In the genomic region with DNA sequence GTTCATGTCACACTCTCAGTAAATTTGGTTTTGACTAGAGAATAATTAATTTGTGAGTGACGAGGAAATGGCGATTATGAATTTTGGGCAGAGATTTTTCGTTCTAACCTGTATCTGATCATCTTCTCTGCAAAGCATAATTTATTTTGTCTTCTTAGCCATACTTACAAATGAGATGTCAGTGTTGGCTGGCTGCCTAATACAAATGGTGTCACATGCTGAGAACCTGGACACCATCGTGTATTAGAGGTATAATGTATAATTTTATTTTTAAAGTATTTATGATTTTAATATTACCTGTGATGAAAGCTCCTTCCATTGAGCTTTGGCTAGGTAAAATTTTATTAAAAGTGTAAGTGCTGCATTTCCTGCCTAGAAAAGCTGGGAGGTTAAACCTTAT, we compare ENCODE assay signal across 12 mouse cellular contexts.
"Had no signal": no experiment of that assay in that cellular context is flagged by ENCODE, and none has a peak within 500 bp of the region (broad histone marks: within the 10 kb centered on the region; RNA-seq: fewer than 3 reads in every experiment).

No protein-coding gene starts in this region.

- DNase-seq: lung, adult 18-20 months; lung, embryonic 14.5 days; lung, postnatal 10 days; lung, postnatal 4 days; retina, postnatal 1 day; right cerebral cortex, adult 18-20 months; right cerebral cortex, postnatal 25 days; right cerebral cortex, postnatal 4 days; spleen, adult 18-20 months; thymus, adult 18-20 months; thymus, postnatal 14 days; thymus, postnatal 36 days had no signal
